In the genomic region with DNA sequence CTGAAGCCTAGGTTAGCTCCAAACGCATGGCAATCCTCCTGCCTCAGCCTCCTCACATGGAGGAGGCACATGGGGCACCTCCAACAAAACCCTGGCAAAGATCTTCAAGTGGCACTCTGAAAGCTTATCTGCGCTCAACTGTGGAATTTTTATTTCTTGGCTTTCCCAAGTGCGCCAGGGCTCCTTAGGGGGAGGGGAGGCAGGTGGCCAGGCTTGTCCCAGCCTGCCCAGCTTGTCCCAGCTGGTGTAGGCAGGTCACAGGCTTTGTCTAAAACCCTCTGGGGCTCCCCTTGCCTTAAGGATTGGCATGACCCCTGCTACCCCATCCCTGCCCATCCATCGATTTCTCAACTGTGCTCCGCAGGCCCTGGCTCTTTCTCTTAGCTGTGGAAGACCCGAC, we compare ENCODE assay signal across 13 mouse cellular contexts. TPM values are rescaled to one million over a fixed set of nuclear protein-coding genes. Genes with fewer than 3 reads are reported as not detected.
DNase-seq lines count a peak whose midpoint lies in the region; ATAC-seq and TF ChIP-seq lines count a peak whose summit lies in the region.
"Had no signal": no experiment of that assay in that cellular context is flagged by ENCODE, and none has a peak within 500 bp of the region (broad histone marks: within the 10 kb centered on the region; RNA-seq: fewer than 3 reads in every experiment).

No protein-coding gene starts in this region.

- H3K27me3 ChIP-seq in lung, embryonic 14.5 days (ENCODE audit: insufficient read depth, low read length), result peaks cover 36% of the 10 kb centered on the region
- H3K27me3 ChIP-seq in embryonic facial prominence, embryonic 13.5 days, result peaks cover 62% of the 10 kb centered on the region
- peaks cover 49% of the 10 kb centered on the region for H3K27me3 ChIP-seq in kidney, embryonic 15.5 days
- H3K27me3 ChIP-seq in stomach, embryonic 16.5 days (ENCODE audit: control insufficient read depth, insufficient read depth, low read length), result peaks cover 14% of the 10 kb centered on the region

- DNase-seq in lung, embryonic 14.5 days, result no peak
- no peak for DNase-seq in lung, postnatal 14 days
- no peak for DNase-seq in embryo, embryonic 9.5 days (ENCODE audit: extremely low spot score)
- DNase-seq: cerebellum, adult 11 months; gastrocnemius, postnatal 36 days had no signal

- no peak for TF ChIP-seq CTCF in lung, embryonic 14.5 days (IDR thresholded peaks at IDR 0.05; ENCODE audit: low read depth)

- H3K9ac ChIP-seq in lung, embryonic 14.5 days, result no peak overlapping the region
- no peak overlapping the region for H3K9ac ChIP-seq in embryonic facial prominence, embryonic 13.5 days
- H3K9ac ChIP-seq in kidney, embryonic 15.5 days, result no peak overlapping the region
- peak overlapping the region; percentile 37; the same call in 1 of the 2 replicates for H3K9ac ChIP-seq in stomach, embryonic 16.5 days (ENCODE audit: low read length)
- H3K9ac ChIP-seq: heart, embryonic 13.5 days; hindbrain, embryonic 12.5 days; midbrain, embryonic 13.5 days had no signal

- no peak for ATAC-seq in lung, embryonic 14.5 days (ENCODE audit: insufficient read depth)
- no peak for ATAC-seq in embryonic facial prominence, embryonic 13.5 days (ENCODE audit: insufficient number of reproducible peaks, insufficient read depth, low FRiP score, low TSS enrichment, low read depth)
- no peak for ATAC-seq in kidney, embryonic 15.5 days (replicated peaks; ENCODE audit: low FRiP score)
- no peak for ATAC-seq in stomach, embryonic 16.5 days (ENCODE audit: insufficient read depth, low FRiP score)
- ATAC-seq in frontal cortex, adult (ENCODE audit: low TSS enrichment), result no peak
- ATAC-seq: activated CD4-positive, CD25-positive, alpha-beta regulatory T cell, adult 4 months; midbrain, embryonic 13.5 days had no signal

- H3K4me2 ChIP-seq in lung, embryonic 14.5 days, result peak overlapping the region; percentile 66; the same call in 1 of the 2 replicates
- no peak overlapping the region; the same call in 1 of the 2 replicates for H3K4me2 ChIP-seq in embryonic facial prominence, embryonic 13.5 days
- peak overlapping the region; percentile 83 for H3K4me2 ChIP-seq in kidney, embryonic 15.5 days
- peak overlapping the region; percentile 62 for H3K4me2 ChIP-seq in stomach, embryonic 16.5 days (ENCODE audit: low read depth, low read length)

- peak overlapping the region; percentile 6; the same call in 1 of the 2 replicates for H3K27ac ChIP-seq in lung, embryonic 14.5 days (ENCODE audit: low read depth)
- H3K27ac ChIP-seq in embryonic facial prominence, embryonic 13.5 days, result 0 out of 2 replicates have a peak overlapping the region, but pooled peaks have one; percentile 8
- H3K27ac ChIP-seq in kidney, embryonic 15.5 days, result peak overlapping the region; percentile 54
- H3K27ac ChIP-seq in stomach, embryonic 16.5 days (ENCODE audit: low read length), result 0 out of 2 replicates have a peak overlapping the region, but pooled peaks have one; percentile 34
- H3K27ac ChIP-seq: heart, embryonic 13.5 days; hindbrain, embryonic 12.5 days; midbrain, embryonic 13.5 days had no signal

- peak overlapping the region; percentile 40; the same call in 1 of the 2 replicates for H3K4me3 ChIP-seq in lung, embryonic 14.5 days (ENCODE audit: low read depth, low read length)
- 0 out of 2 replicates have a peak overlapping the region, but pooled peaks have one; percentile 3 for H3K4me3 ChIP-seq in embryonic facial prominence, embryonic 13.5 days
- peak overlapping the region; percentile 56 for H3K4me3 ChIP-seq in kidney, embryonic 15.5 days (replicated peaks)
- H3K4me3 ChIP-seq in stomach, embryonic 16.5 days (replicated peaks; ENCODE audit: low read length), result peak overlapping the region; percentile 51; the same call in 1 of the 2 replicates
- H3K4me3 ChIP-seq: hindbrain, embryonic 12.5 days had no signal

- WGBS in lung, embryonic 14.5 days, result 37% methylated on average over 6 of the region's 6 CpGs
- 45% methylated on average over 6 of the region's 6 CpGs for WGBS in embryonic facial prominence, embryonic 13.5 days
- WGBS in kidney, embryonic 15.5 days, result 41% methylated on average over 6 of the region's 6 CpGs
- 41% methylated on average over 6 of the region's 6 CpGs for whole genome bisulfite sequencing in stomach, embryonic 16.5 days

- no peaks in the 10 kb centered on the region for H3K4me1 ChIP-seq in lung, embryonic 14.5 days (ENCODE audit: insufficient read depth)
- peaks cover 29% of the 10 kb centered on the region for H3K4me1 ChIP-seq in embryonic facial prominence, embryonic 13.5 days
- peaks cover 52% of the 10 kb centered on the region for H3K4me1 ChIP-seq in kidney, embryonic 15.5 days
- peaks cover 22% of the 10 kb centered on the region; the same call in 1 of the 2 replicates for H3K4me1 ChIP-seq in stomach, embryonic 16.5 days (ENCODE audit: control insufficient read depth, insufficient read depth, low read length)

- no peaks in the 10 kb centered on the region for H3K36me3 ChIP-seq in lung, embryonic 14.5 days (ENCODE audit: insufficient read depth)
- H3K36me3 ChIP-seq in embryonic facial prominence, embryonic 13.5 days, result no peaks in the 10 kb centered on the region
- H3K36me3 ChIP-seq in kidney, embryonic 15.5 days, result no peaks in the 10 kb centered on the region
- no peaks in the 10 kb centered on the region for H3K36me3 ChIP-seq in stomach, embryonic 16.5 days (ENCODE audit: control insufficient read depth, insufficient read depth, low read length)
- H3K36me3 ChIP-seq: heart, embryonic 13.5 days; hindbrain, embryonic 12.5 days; midbrain, embryonic 13.5 days had no signal

- no peaks in the 10 kb centered on the region for H3K9me3 ChIP-seq in lung, embryonic 14.5 days (ENCODE audit: low read depth, low read length)
- H3K9me3 ChIP-seq in embryonic facial prominence, embryonic 13.5 days, result no peaks in the 10 kb centered on the region
- H3K9me3 ChIP-seq in kidney, embryonic 15.5 days (replicated peaks), result no peaks in the 10 kb centered on the region
- no peaks in the 10 kb centered on the region for H3K9me3 ChIP-seq in stomach, embryonic 16.5 days (replicated peaks; ENCODE audit: control insufficient read depth, low read length)
- H3K9me3 ChIP-seq: heart, embryonic 13.5 days; hindbrain, embryonic 12.5 days; midbrain, embryonic 13.5 days had no signal

RNA-seq across cellular contexts. Expression of gene Tjp3, which starts 7.2 kb away (rescaled TPM):
- 15.3 and 17.2 TPM in 2 replicates for polyA plus RNA-seq in lung, embryonic 14.5 days (2014; fragmentation: Nextera tagmentation; extraction: Ambion mirVana)
- 5.0 and 7.2 TPM in 2 replicates for polyA plus RNA-seq in embryonic facial prominence, embryonic 13.5 days (2015; fragmentation: Nextera tagmentation; extraction: Ambion mirVana)
- 15.9 and 18.1 TPM in 2 replicates for polyA plus RNA-seq in kidney, embryonic 15.5 days (2015; fragmentation: Nextera tagmentation; extraction: Ambion mirVana)
- 29.1 and 35.7 TPM in 2 replicates for polyA plus RNA-seq in stomach, embryonic 16.5 days (2015; fragmentation: Nextera tagmentation; extraction: Ambion mirVana)

RNA-seq across cellular contexts. Expression of gene Pip5k1c, which starts 8.6 kb away (rescaled TPM):
- polyA plus RNA-seq in lung, embryonic 14.5 days (2014; fragmentation: Nextera tagmentation; extraction: Ambion mirVana), result 50.8 and 58.6 TPM in 2 replicates
- polyA plus RNA-seq in embryonic facial prominence, embryonic 13.5 days (2015; fragmentation: Nextera tagmentation; extraction: Ambion mirVana), result 56.0 and 57.6 TPM in 2 replicates
- 51.0 and 61.3 TPM in 2 replicates for polyA plus RNA-seq in kidney, embryonic 15.5 days (2015; fragmentation: Nextera tagmentation; extraction: Ambion mirVana)
- 40.8 and 41.8 TPM in 2 replicates for polyA plus RNA-seq in stomach, embryonic 16.5 days (2015; fragmentation: Nextera tagmentation; extraction: Ambion mirVana)

RNA-seq across cellular contexts. Expression of gene Apba3, which starts 17.4 kb away (rescaled TPM):
- polyA plus RNA-seq in lung, embryonic 14.5 days (2014; fragmentation: Nextera tagmentation; extraction: Ambion mirVana), result 50.4 and 50.8 TPM in 2 replicates
- polyA plus RNA-seq in embryonic facial prominence, embryonic 13.5 days (2015; fragmentation: Nextera tagmentation; extraction: Ambion mirVana), result 61.9 and 67.9 TPM in 2 replicates
- polyA plus RNA-seq in kidney, embryonic 15.5 days (2015; fragmentation: Nextera tagmentation; extraction: Ambion mirVana), result 59.7 and 63.4 TPM in 2 replicates
- 61.6 and 66.9 TPM in 2 replicates for polyA plus RNA-seq in stomach, embryonic 16.5 days (2015; fragmentation: Nextera tagmentation; extraction: Ambion mirVana)

RNA-seq across cellular contexts. Expression of gene Mrpl54, which starts 17.5 kb away (rescaled TPM):
- polyA plus RNA-seq in lung, embryonic 14.5 days (2014; fragmentation: Nextera tagmentation; extraction: Ambion mirVana), result 222 and 223 TPM in 2 replicates
- polyA plus RNA-seq in embryonic facial prominence, embryonic 13.5 days (2015; fragmentation: Nextera tagmentation; extraction: Ambion mirVana), result 197 and 202 TPM in 2 replicates
- 230 and 244 TPM in 2 replicates for polyA plus RNA-seq in kidney, embryonic 15.5 days (2015; fragmentation: Nextera tagmentation; extraction: Ambion mirVana)
- polyA plus RNA-seq in stomach, embryonic 16.5 days (2015; fragmentation: Nextera tagmentation; extraction: Ambion mirVana), result 197 and 220 TPM in 2 replicates

RNA-seq across cellular contexts. Expression of gene Matk, which starts 31.5 kb away (rescaled TPM):
- polyA plus RNA-seq in lung, embryonic 14.5 days (2014; fragmentation: Nextera tagmentation; extraction: Ambion mirVana), result 2.0 and 2.9 TPM in 2 replicates
- 7.0 and 7.4 TPM in 2 replicates for polyA plus RNA-seq in embryonic facial prominence, embryonic 13.5 days (2015; fragmentation: Nextera tagmentation; extraction: Ambion mirVana)
- polyA plus RNA-seq in kidney, embryonic 15.5 days (2015; fragmentation: Nextera tagmentation; extraction: Ambion mirVana), result 5.8 and 6.8 TPM in 2 replicates
- polyA plus RNA-seq in stomach, embryonic 16.5 days (2015; fragmentation: Nextera tagmentation; extraction: Ambion mirVana), result 3.6 and 4.2 TPM in 2 replicates

Comparison
In these comparisons a context has a peak if more than half of its experiments do, and no peak if none do; other contexts are left out.
1. H3K4me3 ChIP-seq: peak in every context shown above with its lines; median percentile 56 in kidney, embryonic 15.5 days; 51 in stomach, embryonic 16.5 days; 40 in lung, embryonic 14.5 days; 3 in embryonic facial prominence, embryonic 13.5 days.